Mouse (Mus musculus) thymus, postnatal 36 days (tissue): Measurements from ENCODE around the gene Nono.
A peak's percentile ranks its signal among the peaks of the same experiment; 100 is the strongest.

Source experiments
- DNase-seq, 2 experiments: peaks; one replicate each; pipeline ENCODE4 v3.0.0; 2022; ENCODE audit warnings: mixed read lengths in 2 of 2

Nono gene

DNA sequence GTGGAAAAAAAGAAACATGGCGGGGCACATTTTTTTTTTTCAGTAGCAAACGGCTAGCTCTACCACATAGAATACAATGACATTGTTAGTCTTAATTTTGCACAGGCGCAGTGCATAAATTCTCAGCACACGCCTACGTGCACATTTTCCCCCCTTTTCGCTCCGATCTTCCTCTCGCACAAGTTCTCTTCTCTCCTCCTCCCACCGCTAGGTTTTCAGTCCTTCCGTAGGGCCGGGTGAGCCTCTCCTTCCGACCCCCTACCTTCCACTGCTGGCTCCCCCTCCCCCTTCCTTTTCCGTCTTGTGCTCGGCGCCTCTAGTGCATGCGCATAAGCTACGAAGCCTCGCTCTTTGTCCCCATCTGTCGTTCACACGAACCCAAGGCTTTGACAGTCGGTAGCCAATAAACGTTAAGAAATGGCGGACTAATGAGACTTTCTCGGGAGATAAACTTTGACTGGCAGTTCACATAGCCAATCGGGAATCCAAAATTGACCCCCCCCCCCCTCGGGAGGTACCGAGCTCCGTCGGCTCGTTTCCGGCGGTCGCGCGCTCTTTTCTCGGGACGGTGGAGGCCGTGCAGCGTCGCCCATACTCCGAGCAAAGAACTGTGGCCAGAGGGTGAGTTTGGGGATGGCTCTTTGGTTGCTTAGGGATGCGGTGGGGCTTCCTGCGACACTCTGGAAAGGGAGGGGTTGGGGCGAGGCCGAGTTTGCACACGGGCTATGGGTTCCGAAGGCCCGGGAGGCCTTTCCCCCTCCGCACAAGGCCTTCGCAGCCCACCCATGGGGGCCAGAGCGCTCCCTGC, at the start of gene Nono:
Gene Nono, plus strand, starts transcription at position 177 of the 808 bp plus-strand sequence.
- DNase-seq: peak; percentile 80 to 90

GRCm38 (mm10) chrX:101379744-101380143, 49.4 kb upstream of the Nono start:
- DNase-seq: no peak

GRCm38 (mm10) chrX:101383455-101383854, 45.7 kb upstream of the Nono start:
- DNase-seq: no peak

- DNase-seq: no peak
These were observed 44.5 kb upstream of the Nono start for GRCm38 (mm10) chrX:101384439-101385137.

DNA sequence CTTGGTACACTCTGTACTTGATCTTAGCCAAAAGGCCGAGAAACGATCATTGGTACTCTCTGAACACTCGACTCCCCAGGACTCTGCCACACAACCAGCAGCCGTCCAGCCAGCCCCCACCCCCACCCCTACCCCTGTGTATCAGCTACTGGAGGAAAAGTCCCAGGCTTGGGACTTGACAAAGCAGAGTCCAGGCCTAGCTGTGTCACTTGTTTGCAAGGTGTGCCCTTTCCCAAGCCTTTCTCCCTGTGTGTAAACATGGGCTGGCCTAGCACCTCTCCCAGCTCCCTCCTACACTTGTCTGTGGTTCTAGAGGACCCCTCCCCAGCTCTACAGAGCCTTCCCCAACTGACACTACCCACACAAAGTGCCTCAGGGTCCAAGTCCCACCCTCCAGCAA, 42.9 kb upstream of the Nono start:
- DNase-seq: no peak

GRCm38 (mm10) chrX:101388866-101389537, 40.1 kb upstream of the Nono start:
- DNase-seq: no peak

DNA sequence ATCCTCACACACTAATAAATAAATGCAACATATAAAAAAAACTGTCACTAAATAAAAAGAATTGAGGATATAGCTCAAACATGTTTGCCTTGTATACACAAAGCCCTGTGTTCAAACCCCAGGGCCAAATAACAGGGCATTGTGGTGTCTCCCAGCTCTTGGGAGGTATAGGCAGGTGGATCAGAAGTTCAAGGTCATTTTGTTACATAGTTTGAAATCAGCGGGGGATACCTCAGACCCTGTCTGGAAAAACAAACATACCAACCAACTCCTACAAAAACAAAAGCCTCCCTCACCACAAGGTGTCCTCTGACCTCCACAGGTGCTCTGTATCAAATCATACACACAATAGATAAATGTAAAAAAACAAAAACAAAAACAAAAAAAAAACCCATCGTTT, 34.8 kb upstream of the Nono start:
- no peak for DNase-seq

GRCm38 (mm10) chrX:101396459-101396858, 32.7 kb upstream of the Nono start:
- no peak for DNase-seq

DNA sequence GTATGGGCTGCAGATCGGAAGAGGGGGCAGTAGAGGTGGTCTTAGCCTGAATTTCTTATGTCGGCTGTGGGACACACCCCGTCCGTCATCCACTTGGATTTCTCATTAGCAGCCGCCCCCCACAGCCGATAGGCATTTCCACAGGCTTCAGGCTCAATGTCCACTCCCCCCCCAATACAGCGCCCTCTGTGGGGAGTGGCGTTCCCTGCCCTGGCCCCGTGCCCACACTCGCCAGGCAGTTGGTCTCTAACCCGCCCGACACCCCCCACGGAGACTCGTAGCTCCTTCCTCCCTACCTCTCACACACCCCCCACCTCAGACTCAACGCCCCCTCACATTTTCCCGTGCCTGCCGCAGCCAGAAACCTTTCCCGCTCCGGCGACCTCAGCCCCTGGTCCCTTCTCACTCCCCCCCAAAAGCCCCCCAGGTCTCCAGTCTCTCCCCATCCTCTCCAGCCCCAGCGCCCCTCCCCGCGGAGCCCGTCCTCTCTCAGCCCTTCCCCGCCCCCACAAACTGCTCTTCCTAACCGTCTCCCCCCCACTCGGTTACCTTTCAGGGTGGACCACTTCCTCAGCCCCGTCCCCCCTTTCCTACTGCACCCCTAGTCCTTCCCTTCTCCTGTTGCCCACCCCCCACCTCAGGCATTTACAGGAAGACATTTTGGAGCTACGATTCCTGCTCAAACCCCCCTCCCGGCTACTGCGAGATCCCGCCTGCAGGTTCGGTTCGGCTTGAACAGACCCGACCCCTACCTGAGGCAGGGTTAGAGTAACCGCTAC, 10.0 kb upstream of the Nono start:
- peak; percentile 46 to 66 for DNase-seq

GRCm38 (mm10) chrX:101419725-101420699, 9.1 kb upstream of the Nono start:
- DNase-seq: peak; percentile 84 to 90

DNA sequence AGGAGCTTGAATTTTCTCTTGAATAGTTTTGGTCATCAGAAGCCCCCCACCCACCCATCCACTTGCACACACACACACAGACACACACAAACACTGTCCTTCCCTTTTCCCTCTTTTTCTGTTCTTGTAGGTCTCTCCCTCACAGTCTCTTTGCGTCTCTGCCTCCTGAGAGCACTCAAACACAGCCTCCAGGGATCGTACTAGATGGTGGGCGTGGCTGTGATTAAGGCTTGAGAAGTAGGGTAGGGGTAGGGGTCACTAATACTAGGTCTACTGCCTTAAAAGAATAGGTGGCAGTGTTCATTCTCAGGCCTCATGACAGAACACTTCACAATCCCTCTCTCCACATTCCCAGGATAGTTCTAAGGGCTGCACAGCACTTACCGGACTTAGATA, 8.4 kb upstream of the Nono start, which contains the start of gene Zmym3:
Gene Zmym3, minus strand, starts transcription at position 150 of the 396 bp plus-strand sequence.
- no peak for DNase-seq

- no peak for DNase-seq
These were observed 5.7 kb upstream of the Nono start for GRCm38 (mm10) chrX:101423462-101423861.

GRCm38 (mm10) chrX:101427774-101428173, 1.3 kb upstream of the Nono start:
- DNase-seq: peak in 1 of 2 experiments; percentile 5

- DNase-seq: no peak
These were observed 355 bp upstream of the Nono start for GRCm38 (mm10) chrX:101428785-101429141.

DNA sequence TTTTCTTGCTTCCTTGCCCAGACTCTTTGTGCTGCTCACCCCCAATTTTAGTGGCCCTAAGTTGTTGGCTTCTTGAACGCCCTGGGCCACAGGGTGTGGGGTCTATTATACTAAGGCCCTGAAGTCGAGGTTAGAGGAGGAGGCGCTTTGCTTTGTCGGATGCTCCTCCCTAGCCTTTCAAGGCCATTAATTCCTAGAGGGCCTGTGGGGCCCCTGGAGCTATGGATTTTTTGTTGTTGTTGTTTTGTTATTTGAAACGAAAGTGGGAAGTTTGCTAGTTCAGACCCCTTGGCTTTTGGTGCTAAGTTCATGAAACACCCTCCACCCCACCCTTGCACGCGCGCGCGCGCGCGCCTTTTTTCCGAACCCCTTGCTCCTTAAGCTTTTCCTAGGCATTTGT, 858 bp downstream of the Nono start:
- DNase-seq: peak in 1 of 2 experiments; percentile 22

- no peak for DNase-seq
These were observed 19.9 kb downstream of the Nono start, which contains the start of gene Itgb1bp2 for GRCm38 (mm10) chrX:101448886-101449475. Gene Itgb1bp2, plus strand, starts transcription at chrX:101449088.

DNA sequence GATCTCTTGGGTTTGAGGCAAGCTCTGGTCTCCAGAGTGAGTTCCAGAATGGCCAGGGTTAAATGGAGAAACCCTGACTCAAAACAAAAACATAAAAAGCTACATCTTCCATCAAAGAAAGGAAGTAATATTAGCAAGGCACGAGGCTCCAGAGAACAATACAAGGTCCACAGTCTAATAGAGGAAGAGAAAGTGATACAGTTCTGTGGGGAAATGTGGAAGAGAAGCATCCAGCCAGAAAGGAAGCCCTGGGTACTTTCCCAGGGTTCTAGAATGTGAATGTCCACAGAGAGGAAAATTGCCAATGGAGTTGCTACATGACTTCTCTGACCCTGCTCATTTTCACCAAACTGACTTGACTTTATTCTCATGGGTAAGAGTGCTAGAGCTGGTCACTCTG, 22.0 kb downstream of the Nono start:
- no peak for DNase-seq

DNA sequence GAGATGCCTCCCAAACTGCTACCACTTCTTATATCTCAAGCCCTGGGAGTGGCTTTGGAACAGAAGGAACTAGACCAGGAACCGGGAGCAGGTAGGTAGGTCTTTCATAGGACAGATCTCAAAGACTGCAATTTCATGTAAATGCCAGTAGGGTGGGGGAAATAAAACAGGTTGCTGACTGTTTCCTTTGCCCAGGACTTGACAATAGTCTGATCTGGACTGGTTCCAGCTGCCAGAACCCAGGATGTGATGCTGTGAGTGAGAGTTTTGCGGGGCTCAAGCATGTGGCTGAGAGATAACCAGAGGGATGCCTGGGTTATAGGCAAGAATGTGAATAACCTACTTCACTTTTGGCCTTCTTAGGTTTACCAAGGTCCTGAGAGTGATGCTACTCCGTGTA, 22.5 kb downstream of the Nono start:
- no peak for DNase-seq

DNA sequence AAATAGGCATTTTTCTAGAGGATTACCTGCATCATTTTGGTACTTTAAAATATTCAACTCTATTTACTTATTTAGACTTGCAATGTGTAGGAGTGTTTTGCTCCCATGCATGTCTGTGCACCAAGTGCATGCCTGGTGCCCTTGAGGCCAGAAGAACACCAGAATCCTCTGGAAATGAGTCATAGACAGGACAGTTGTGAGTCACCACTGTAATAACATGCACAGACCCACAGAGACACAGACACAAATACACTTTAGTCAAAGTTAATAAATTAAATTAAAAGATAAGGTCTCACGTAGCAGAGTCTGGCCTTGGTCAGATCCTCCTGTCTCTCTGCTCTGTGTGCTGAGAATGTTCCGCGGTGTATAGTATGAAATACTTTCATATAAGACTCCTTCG, 43.1 kb downstream of the Nono start:
- no peak for DNase-seq

GRCm38 (mm10) chrX:101481604-101482350, 52.7 kb downstream of the Nono start:
- no peak for DNase-seq
